Mouse (Mus musculus): Measurements from ENCODE around the gene Tmigd3. TPM values are rescaled to one million over a fixed set of nuclear protein-coding genes. Genes with fewer than 3 reads are reported as not detected.

Gene Tmigd3
- total RNA-seq, 1 experiment from 2014 or later, result not detected

DNA sequence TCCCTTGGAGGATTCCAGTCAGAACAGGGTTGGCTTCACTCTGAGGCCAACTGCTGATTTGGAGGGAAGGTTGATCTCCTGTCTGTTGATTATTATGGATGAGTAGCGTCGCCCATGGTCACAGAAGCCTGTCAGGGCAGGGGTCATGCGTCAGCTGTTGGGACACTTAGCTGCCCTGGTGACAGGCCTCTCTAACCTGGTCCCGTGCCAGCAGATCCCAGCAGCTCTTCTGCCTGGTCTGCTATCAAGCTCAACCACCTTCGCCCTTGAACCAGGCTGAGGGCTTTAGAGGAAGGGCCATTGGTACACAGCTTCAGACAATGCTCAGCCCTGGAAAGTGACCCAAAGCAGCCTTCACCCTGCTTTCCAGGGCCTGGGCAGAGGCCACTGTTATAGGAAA, 5.3 kb downstream of the Tmigd3 start:
- DNase-seq, result peak; percentile 86

DNA sequence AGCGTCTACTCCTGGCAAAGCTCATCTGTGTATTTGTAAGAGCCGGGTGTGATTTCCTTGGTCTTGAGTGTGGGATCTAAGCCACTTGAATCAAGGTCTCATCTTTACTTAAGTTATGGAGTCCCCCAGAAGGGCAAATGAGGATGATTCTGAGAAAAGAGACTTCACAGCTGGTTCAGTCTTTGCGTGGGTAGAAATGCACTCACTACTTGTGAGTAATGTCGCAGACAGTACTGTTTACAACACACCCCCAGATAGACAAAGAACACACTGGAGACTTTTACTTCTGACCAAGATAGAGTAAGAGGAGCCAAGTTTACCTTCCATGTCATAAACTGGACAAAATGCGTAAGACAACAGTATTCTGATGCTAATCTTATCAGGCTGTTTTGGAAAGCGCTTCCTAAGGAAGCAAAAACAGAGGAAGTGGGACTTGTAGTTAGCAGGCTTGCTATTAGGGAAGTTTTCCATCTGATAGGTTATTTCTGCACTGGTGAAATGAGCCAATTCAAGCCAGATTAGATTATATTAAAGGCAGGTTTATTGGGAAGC, 6.6 kb downstream of the Tmigd3 start:
- DNase-seq, result no peak

DNA sequence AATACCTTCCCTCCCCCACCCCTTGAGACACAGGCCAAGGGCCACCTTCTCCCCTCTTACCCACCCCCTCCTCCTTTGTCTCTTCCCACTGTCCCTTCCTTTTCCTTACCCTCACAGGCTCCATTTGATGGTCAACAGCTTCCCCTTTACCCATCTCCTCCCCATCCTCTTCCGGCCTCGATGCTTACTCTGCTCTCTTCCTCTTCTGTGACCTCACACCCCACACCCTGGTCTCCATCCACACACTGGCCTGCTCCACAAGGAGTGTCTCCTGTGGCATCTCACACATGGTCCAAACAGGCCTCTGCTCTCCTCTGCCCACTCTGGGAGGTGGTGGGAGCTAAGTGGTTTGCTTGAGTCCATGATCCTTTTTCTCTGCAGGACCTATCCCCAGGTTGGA, 7.2 kb downstream of the Tmigd3 start:
- no peak for DNase-seq

DNA sequence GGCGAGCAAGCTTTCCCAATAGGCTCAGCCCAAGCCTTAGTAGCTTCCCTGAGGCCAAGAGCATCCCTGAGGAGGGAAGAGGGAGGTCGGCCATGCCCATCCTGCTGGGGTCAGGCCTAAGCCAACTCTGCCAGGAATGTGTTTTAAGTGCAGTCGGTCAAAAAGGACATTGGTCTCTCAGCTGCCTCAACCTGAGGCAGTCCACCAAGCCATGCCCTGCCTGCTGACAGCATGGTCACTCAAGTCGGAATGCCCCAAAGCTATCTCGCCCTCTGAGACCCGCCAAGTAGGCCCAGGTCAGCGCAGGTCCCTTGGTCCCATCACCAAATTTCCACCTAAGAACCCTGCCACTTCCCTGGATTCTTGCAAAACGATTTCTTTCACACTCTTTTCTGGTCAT, 8.0 kb downstream of the Tmigd3 start:
- no peak for DNase-seq

DNA sequence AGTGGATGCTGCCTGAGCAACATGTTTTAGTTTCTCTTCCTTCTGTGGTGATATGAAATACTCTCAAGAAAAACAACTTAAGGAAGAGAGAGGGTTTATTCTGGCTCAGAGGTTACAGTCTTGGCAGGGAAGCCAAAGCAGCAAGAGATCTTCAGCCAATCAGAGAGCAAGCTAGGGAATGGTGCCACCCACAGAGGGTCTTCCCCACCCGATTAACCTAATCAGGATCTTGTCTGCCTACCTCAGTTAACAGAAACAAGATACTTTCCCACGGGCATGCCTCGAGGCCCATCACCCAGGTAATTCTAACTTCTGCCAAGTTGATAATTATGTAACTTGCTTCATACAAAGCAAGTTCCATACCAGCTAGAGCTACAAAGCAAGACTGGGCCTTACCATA, 9.7 kb downstream of the Tmigd3 start:
- no peak for DNase-seq

DNA sequence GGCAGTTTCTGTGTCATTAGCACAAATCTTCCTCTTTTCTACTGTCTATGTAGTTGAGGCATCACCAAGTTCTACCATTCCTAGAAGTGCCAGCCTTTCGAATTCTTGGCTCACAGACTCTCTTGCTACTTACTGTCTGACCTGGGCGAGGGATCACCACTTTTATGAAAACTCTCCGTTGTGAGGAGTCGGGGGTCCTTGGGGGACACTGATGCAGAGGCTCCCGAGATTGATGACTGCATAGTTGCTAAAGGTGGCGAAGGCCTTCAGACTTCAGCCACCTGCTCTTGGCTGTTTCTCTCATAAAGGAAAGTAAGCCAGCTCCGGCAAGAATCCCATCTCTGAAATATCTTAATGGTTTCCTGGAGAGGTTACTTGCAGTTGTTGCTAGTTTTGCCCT, 11.4 kb downstream of the Tmigd3 start:
- no peak for DNase-seq

DNA sequence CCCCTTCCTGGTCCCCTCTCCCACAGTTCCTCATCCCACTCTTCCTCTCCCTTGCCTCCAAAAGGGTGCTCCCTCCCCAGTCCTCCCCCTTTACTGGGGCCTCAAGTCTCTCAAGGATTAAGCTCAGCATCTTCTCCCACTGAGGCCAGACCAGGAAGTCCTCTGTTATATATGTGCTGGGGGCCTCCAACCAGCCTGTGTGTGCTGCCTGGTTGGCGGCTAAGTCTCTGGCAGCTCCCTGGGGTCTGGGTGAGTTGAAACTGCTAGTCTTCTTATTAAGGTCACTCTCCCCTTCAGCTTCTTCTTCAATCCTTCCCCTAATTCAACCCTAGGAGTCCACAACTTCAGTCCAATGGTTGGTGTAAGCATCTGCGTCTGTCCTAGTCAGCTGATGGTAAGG, 12.4 kb downstream of the Tmigd3 start:
- DNase-seq, result no peak

DNA sequence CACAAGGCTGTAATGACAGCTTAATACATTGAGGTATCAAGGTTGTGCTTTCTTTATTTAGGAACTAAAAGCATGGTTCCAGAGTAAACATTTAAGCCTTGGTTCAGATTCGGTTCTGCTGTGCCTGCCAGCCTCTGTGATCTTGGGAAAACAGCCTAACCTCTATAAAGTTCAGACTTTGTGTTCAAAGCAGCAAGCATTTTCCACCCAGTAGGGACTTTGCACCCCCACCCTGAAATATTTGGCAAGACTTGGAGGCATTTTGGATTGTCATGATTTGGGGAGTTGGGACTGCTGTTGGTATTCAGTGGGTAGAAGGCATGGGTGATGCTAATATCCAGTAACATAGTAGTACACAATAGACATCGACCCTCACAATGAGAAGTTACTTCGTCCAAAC, 18.3 kb downstream of the Tmigd3 start:
- DNase-seq, result no peak

DNA sequence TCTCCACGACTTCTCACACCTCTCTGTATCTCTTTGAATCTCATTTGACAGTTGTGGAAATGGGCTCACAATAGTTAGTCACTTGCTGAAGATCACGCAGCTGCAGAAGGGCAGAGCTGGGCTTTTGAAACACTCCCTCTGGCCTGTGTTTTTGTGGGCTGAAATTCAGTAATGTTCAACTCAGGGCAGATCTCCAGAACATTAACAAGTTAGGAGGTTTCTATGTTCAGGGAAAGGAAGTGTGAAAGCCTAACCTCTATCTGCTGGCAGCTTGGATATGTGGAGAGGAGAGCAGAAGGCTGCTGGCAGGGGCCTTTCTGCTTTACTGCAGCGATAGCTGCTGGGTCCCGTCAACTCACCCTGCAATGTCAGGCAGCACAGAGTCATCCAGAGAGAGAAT, 19.5 kb downstream of the Tmigd3 start:
- no peak for DNase-seq

DNA sequence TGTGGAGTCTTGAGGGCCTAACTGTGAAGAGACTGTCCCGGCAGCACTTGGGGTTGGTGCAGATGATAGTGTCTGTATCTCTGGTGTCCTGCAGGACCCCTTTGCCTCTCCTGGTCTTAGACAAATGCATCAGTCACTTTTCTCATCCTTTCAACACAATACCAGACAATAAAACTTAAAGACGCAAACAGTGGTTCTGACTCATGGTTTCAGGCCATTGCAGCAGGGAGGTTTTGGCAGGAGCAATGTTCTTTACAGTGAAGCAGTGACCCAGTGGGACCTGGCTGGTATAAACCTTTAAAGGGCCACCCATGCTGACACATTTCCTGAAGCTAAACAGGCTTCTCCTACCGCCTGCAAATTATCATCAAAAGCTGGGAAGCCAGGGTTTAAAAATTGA, 20.4 kb downstream of the Tmigd3 start:
- no peak for DNase-seq

DNA sequence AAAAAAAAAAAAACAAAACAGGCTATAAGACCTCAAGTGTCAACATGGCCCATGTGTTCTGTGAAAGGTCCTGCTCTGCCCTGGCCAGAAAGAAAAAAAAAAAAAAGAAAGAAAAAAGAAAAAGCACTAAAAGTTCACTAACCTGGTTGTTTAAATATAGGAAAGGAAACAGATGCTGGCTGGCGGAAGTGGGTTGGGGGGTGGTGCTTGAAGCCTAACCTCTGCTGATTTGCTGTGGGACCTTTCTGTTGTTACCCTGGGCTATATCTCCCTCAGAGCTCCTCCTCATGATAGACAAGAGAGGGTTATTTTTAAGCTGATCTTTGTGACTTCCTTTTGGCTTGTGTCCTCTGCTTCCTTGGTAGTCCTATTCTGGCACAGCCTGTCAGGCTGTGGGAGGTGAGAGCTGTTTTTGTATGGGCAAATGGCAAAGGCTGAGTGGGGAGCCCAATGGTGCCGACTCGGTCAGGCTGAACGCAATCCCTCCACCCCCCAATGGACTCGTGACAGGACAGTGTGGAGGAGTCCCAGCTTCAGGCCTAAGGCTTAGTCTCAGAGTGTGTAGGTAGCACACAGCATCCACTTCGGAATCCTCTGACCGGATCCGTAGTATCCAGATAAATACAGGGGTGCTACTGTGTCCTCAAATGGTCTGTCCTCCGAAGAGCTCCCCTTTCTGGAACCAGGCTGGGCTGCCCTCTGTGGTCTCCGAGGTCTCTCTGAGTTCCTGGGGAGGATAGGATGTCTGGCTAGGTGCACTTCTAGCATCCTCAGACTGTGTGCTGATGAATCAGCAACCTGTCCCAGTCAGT, 21.3 kb downstream of the Tmigd3 start:
- peak; percentile 62 for DNase-seq

DNA sequence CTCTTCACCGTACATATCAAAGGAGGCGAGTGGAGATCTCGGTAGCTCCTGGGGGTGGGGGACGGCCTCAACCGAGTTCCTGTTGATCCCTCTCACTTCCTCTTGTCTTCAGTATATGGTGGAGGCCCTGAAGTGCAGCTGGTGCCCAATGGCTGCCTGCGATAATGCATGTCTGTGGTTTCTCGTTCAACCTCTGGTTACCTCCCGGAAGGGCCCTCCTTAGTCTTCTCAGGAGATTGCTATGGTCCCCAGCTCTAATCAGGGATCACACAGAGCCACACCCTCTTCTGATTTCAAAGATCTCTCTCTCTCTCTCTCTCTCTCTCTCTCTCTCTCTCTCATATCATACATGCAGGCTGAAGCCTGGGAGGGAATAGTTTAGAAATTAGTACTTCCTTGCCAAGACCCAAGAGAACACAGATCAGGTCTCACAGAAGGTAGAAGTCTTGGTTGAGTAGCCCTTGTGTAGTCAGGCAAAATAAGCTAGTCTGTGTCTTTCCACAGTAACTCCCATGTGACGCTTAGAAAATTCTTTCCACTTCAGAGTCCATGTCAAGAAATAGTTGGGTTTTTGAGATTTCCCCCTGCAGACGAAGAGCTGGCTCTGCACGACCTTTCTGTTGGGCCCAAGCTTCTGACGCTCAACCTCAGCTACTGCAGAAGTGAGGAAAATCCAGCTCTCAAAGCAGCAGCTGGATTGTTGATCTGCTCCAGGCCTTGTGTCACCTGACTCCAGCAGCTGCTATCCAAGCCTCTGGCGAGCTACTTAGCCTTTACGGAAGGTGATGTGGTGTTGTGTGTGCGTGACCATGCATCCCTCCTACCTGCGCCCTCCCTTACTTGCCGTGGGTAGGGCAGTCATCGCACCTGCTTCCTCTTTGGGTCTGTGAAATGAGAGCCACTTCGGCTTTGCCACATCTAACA, 22.1 kb downstream of the Tmigd3 start:
- peak; percentile 41 for DNase-seq

DNA sequence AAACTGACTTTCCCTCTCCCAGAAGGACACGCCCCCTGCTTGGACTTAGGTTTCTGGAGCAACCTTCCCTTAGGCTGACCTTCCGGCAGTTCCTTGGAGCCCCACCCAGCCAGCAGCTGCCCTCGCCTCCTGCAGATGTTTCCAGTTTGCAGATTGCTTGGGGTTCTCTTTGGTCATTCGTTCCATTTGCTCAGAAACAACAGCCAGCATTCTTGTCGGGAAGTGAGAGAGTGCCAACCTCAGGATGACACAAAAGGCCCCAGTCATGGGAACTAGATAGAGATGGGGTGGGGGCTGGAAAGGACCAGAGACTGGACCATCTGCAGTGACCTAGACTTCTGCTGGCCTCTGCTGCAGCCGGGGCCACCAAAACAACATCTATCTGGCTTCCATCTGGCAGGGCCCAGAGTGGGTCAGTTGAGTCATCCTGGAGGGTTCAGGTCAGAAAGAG, 23.3 kb downstream of the Tmigd3 start:
- DNase-seq, result peak; percentile 56

DNA sequence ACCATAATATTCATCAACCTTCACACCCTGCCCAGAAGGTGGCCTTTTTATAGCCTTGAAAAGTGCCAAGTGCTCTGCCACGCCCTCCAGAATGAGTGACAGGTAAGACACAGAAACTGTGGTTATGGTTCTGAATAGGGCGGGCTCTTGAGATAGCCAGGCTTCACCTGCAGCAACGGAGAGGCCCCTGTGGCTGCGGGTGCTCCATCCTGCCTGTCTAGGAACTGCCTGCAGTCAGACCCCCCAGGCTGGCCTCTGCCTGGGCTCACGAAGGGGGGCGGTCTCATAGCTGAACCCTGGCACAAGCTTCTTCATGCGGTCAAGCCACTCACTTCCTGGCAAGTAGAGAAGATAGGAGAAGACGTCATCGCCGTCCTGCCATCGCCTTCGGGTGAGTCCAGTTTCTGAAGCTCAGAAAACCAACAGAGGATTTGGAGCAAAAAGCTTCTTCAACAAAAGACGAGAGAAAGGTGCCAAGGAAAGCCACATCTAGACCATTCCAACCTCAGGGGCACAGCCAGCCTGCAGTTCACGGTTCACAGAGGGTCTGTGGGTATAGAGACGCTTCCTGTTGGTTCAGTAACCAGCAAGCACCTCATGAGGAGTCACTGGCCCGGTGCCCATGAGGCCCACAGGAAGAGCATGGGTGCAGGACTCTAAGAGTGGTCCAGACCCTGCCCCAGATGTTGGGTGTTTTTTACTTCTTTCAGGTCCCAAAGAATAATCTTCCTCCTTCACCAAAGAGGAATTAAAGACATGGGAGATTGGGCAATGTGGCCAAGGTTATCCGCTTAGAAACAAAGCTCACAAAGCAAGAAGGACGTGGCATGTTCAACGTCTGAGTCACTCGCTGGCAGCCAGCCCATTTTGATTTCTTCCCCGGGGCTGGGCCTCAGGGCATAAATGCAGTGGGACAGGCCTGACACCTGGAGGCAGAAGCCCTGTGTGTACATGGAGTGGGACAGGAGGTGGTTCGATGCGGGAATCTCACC, 24.2 kb downstream of the Tmigd3 start:
- peak; percentile 99 for DNase-seq

DNA sequence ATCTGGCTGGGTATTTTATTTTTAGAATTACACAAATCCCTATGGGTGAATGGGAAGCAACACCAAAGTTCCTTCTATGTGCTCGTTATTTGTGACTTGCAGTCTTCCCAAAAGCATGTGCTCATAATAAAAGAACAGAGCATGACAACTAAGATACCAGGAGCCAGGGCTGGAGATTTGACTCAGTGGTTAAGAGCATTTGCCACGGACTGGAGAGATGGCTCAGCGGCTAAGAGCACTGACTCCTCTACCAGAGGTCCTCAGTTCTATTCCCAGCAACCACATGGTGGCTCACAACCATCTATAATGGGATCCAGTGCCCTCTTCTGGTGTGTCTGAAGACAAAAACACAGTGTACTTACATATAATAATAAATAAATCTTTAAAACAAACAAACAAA, 26.1 kb downstream of the Tmigd3 start:
- DNase-seq, result no peak

DNA sequence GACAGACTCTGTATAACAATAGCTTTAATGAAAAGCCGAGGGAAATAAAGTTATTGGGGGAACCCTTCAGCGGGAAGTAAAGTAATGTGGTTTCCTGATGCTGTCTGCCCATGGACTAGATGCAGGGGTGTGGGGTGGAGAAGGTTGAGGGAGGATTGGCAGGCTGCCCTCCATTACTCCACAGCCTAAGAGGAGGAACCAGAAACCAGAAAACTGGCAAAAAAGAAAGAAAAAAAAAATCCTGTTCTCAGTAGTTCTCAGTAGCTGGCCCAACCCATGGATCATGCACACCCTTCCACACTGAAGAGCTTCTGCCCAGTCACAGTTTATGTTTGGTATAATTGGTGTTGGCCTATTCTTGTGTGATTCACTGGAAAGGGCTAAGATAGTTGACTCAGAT, 27.6 kb downstream of the Tmigd3 start:
- DNase-seq, result peak; percentile 57

DNA sequence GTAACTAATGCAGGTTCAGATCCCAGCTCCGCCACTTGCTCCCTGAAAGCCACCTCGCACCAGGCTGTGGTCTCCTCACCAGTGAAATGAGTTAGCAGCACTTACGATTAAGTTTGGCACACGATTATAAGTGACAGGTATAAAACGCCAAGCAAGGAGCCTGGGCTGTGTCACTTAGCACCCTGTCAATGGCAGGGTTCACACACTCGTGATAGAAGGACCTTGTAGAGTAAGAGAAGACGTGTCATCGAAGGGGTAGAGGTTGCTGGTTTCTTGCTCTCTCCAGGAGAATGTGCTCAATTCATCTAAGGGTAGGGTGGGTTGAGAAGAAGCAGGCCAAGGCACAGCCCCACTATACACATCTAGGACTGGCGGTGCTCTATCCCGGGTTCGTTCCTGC, 28.2 kb downstream of the Tmigd3 start:
- DNase-seq, result no peak

DNA sequence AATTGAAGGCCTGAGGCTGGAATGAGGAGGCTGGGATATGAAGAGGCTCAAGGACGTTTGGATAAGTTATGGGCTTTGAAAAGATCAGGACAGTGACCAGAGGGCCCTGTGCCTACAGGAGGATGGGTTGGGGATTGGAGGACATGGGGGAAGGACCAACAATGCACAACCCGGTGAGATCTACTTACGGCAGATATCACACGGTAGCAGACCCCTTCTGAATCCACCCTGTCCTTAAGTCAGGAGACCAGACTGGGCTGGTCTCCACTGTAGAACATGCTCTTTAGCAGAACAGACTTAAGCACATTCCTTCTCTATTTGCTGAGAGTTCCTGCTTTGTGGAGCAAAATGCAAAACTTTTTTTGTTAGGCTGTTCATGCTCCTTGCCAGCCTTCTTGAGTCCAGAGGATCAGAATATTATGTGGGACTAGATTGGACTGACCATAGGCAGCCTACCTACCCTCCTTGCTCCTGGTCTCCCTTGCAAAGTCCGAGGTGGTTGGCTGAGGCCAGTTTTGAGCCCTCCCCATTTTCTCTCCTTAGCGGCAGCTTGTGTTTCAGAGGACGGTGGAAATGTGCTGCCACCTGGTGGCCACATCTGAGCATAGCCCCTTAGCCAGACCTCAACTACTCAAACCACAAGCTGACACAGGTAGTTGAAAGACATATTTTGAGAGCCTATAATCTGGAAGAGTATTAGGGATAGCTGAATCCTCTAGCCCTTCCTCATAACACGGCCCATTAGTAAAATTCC, 28.9 kb downstream of the Tmigd3 start:
- peak; percentile 90 for DNase-seq

DNA sequence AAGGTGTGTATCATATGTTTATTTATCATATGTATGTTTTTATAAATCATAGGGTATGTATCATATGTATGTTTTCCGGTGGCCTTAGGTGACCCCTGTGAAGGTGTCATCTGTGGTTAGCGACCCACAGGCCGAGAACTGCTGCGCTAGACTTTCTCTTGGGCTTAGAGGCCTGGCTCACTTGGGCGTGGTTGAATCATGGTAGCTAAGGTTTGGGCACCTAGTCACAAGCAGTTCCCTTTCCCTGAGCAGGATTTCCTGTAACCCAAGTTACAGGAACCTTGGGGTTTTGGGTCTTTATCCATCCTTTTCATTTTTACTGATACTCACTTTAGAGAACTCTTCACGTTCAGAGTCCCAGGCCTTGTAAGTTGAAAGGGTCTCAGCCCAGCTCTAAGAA, 29.6 kb downstream of the Tmigd3 start:
- no peak for DNase-seq

DNA sequence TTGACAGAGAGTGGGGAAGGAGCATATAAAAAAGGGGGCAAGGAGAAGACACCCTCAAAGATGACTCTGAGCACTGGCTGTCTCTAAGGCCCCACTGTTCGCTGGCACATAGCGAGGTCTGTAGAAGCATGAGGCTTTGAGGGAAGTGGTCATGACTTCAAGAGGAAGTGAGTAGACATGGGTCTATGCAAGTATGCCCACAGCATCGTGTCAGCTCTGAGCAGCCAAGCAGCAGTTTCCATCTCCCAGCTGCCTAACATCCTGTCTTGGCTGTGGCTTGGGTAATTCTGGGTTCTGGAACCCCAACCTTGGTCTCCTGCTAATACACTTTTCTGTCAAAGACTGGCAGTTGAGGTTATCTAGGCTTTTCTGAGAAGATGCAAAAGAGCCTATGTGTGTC, 30.0 kb downstream of the Tmigd3 start:
- DNase-seq, result no peak

DNA sequence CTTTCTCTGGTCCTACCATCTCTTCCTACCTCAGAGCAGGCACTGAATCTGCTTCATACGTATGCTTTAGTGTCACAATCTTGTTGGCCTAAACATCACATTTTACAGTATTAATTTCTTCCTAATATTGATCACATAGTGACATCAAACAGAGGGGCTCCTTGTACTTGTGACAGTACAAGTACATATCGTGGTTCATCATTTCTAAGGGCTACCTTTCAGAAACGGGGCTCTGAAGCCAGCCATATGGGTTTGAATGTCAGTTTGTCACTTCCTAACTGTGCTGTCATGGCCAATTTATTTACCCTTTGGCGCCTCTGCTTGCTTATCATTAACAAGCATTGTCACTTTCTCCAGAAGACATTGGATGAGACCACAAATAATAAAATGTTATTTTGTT, 30.8 kb downstream of the Tmigd3 start:
- DNase-seq, result no peak

Measured in adrenal gland, postnatal 14 days (tissue).